Mouse (Mus musculus) lung, postnatal 0 days (tissue): ENCODE data around the gene Creb3l2.

ENCODE experiments used
- CTCF ChIP-seq: IDR thresholded peaks from 2 replicates; pipeline ENCODE4 v1.5.1; 2016; ENCODE audit warnings: antibody characterized with exemption, mild to moderate bottlenecking
- EP300 ChIP-seq: IDR thresholded peaks from 2 replicates; pipeline ENCODE4 v1.6.1; 2016; ENCODE audit warnings: antibody characterized with exemption, mild to moderate bottlenecking, control low read depth

GRCm38 (mm10) chr6:37300492-37300891, 141.5 kb downstream of the Creb3l2 start:
- TF ChIP-seq CTCF (no peak), EP300 (no peak)
